In the genomic region with DNA sequence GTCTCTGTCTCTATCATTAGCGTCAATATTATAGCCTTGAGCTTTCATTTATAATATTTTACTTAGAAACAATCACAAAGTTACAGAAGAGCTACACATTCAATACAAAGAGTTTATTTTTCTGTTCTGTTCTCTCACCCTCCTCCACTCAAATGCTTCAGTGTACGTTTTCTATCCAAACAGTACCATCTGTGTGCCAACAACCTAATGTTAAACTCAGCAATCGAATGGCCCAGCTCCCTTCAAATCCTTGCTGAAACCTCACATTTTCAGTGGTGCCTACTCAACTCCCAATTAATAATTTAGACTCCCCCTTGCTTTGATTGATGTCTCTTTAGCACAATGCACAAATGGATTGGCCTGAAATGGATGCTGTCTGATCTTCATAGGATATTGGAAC, we compare ENCODE assay signal across 22 mouse cellular contexts.
"Had no signal": no experiment of that assay in that cellular context is flagged by ENCODE, and none has a peak within 500 bp of the region (broad histone marks: within the 10 kb centered on the region; RNA-seq: fewer than 3 reads in every experiment).

No protein-coding gene starts in this region.

- H3K27me3 ChIP-seq: heart, embryonic 13.5 days; heart, embryonic 15.5 days; hindbrain, embryonic 13.5 days; hindbrain, embryonic 15.5 days; kidney, embryonic 15.5 days; limb, embryonic 13.5 days; limb, embryonic 15.5 days; liver, embryonic 12.5 days had no signal

- H3K4me3 ChIP-seq: heart, embryonic 13.5 days; heart, embryonic 15.5 days; hindbrain, embryonic 13.5 days; hindbrain, embryonic 15.5 days; kidney, embryonic 15.5 days; limb, embryonic 13.5 days; limb, embryonic 15.5 days; liver, embryonic 12.5 days had no signal

- H3K36me3 ChIP-seq: heart, embryonic 13.5 days; heart, embryonic 15.5 days; hindbrain, embryonic 13.5 days; hindbrain, embryonic 15.5 days; kidney, embryonic 15.5 days; limb, embryonic 13.5 days; limb, embryonic 15.5 days; liver, embryonic 12.5 days had no signal

- DNase-seq: gastrocnemius, postnatal 14 days; gastrocnemius, postnatal 36 days; heart, adult 18-20 months; heart, postnatal 14 days; heart, postnatal 36 days; kidney, adult 11 months; kidney, adult 2 months; kidney, adult 9 months; kidney, postnatal 14 days; kidney, postnatal 36 days; left cerebral cortex, postnatal 4 days had no signal

- H3K27ac ChIP-seq: heart, embryonic 13.5 days; heart, embryonic 15.5 days; hindbrain, embryonic 13.5 days; hindbrain, embryonic 15.5 days; hindbrain, postnatal 0 days; kidney, embryonic 15.5 days; kidney, postnatal 0 days; limb, embryonic 13.5 days; limb, embryonic 15.5 days; liver, embryonic 12.5 days; liver, embryonic 14.5 days had no signal

- H3K9ac ChIP-seq: heart, embryonic 13.5 days; heart, embryonic 15.5 days; hindbrain, embryonic 13.5 days; hindbrain, embryonic 15.5 days; kidney, embryonic 15.5 days; limb, embryonic 13.5 days; limb, embryonic 15.5 days; liver, embryonic 12.5 days; liver, embryonic 14.5 days had no signal

- H3K4me1 ChIP-seq: heart, embryonic 13.5 days; heart, embryonic 15.5 days; hindbrain, embryonic 13.5 days; hindbrain, embryonic 15.5 days; kidney, embryonic 15.5 days; limb, embryonic 13.5 days; limb, embryonic 15.5 days; liver, embryonic 12.5 days had no signal
